Mouse (Mus musculus) macrophage (primary cell): ENCODE measurements around the gene Slain2. TPM values are rescaled to one million over a fixed set of nuclear protein-coding genes. Genes with fewer than 3 reads are reported as not detected.
A peak's percentile ranks its signal among the peaks of the same experiment; 100 is the strongest.
"Not testable (repeated sequence)": the region's sequence is repeated elsewhere in the genome, so short reads cannot be mapped to it uniquely, and the experiment has no call there.

ENCODE experiments used
- H3K27ac ChIP-seq: fragments of 350-480 bp; formaldehyde crosslinking; 2 replicates; pipeline ENCODE4 v1.9.0; 2021
- H3K36me3 ChIP-seq: fragments of 350-480 bp; formaldehyde crosslinking; 2 replicates; pipeline ENCODE4 v1.9.0; 2021; ENCODE audit errors: inconsistent target
- H3K4me3 ChIP-seq: fragments of 350-480 bp; formaldehyde crosslinking; 2 replicates; pipeline ENCODE4 v1.9.0; 2021; ENCODE audit errors: inconsistent target
- H3K79me2 ChIP-seq: fragments of 350-480 bp; formaldehyde crosslinking; 2 replicates; pipeline ENCODE4 v1.9.0; 2021; ENCODE audit errors: inconsistent target
- WGBS: methylation state at CpG from one replicate; pipeline ENCODE4 v1.1.7; 2026; ENCODE audit warnings: inconsistent platforms; ENCODE audit not compliant: missing documents; 5-methylcytosine and 5-hydroxymethylcytosine counted together
- polyA plus RNA-seq: library from polyadenylated mRNA; stranded (reverse); fragments of 250-400 nt; gene quantifications from 3 replicates; pipeline ENCODE4 v1.2.4, GENCODE M21; 2018; ENCODE audit warnings: inconsistent platforms

Gene Slain2
- polyA plus RNA-seq, 1 experiment from 2014 or later, result 48.1 TPM

- no peak overlapping the region for H3K27ac ChIP-seq
- H3K4me3 ChIP-seq, result no peak overlapping the region
- no peaks in the 10 kb centered on the region for H3K36me3 ChIP-seq
- peaks cover 6% of the 10 kb centered on the region for H3K79me2 ChIP-seq
- WGBS, result no CpG with 5 or more reads among the region's 1 CpGs
Observed at GRCm38 (mm10) chr5:72910373-72910772, 3.7 kb upstream of the Slain2 start.

DNA sequence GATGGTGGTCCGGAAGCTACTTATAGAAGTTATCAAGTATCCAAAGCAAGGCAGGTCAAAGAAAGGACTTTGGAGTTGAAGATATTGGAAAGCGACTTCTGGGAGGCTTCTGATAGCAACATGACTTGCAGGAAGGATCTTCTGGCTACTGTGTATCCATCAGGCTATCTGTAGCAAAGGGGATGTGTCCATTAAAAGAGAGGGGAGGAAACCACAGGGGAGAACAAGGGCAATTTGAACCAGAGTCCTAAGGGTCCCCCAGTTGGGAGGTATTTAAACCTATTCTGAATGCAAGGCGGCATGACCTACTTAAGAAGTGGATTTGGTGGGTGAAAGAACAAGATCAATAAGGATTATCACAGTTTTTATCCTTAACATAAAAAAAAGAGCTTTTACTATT is 2.8 kb upstream of the Slain2 start:
- H3K36me3 ChIP-seq, result no peaks in the 10 kb centered on the region
- no peak overlapping the region for H3K27ac ChIP-seq
- H3K4me3 ChIP-seq, result no peak overlapping the region
- WGBS, result 93% methylated on average over 3 of the region's 3 CpGs
- H3K79me2 ChIP-seq, result peaks cover 15% of the 10 kb centered on the region

- WGBS, result under 1% methylated on average over 48 of the region's 66 CpGs
- peak overlapping the region; percentile 32; the same call in 1 of the 2 replicates for H3K27ac ChIP-seq
- peaks cover 51% of the 10 kb centered on the region for H3K79me2 ChIP-seq
- H3K4me3 ChIP-seq, result peak overlapping the region; percentile 80
- H3K36me3 ChIP-seq, result no peaks in the 10 kb centered on the region
Observed at GRCm38 (mm10) chr5:72914633-72915561, 793 bp downstream of the Slain2 start.

DNA sequence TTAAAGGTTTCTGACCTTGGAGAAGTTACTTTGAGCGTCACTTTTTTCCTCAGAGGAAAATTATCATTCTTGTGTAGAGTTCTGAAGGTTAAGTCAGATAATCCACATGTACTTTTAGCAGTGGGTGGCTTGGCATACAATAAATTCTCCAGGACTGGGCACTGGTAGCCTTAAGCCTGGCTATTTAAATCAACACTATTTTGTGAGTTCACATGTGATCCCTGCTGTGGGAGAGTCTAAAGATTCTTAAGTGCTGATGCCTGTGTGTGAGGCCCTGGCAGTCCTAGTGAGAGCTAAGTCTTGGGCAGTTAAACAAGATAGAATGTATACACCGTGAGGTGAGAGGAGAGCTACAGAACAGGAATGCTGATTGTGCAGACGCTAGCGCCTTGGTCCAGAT is 1.9 kb downstream of the Slain2 start:
- H3K36me3 ChIP-seq, result no peaks in the 10 kb centered on the region
- WGBS, result 76% methylated on average over 4 of the region's 4 CpGs
- H3K27ac ChIP-seq, result no peak overlapping the region
- peak overlapping the region; percentile 80 for H3K4me3 ChIP-seq
- peaks cover 63% of the 10 kb centered on the region for H3K79me2 ChIP-seq

- H3K27ac ChIP-seq, result no peak overlapping the region
- 10% methylated on average over 1 of the region's 1 CpGs for WGBS
- H3K79me2 ChIP-seq, result peaks cover 71% of the 10 kb centered on the region
- H3K36me3 ChIP-seq, result no peaks in the 10 kb centered on the region
- no peak overlapping the region for H3K4me3 ChIP-seq
Observed at GRCm38 (mm10) chr5:72916851-72917250, 2.7 kb downstream of the Slain2 start.

DNA sequence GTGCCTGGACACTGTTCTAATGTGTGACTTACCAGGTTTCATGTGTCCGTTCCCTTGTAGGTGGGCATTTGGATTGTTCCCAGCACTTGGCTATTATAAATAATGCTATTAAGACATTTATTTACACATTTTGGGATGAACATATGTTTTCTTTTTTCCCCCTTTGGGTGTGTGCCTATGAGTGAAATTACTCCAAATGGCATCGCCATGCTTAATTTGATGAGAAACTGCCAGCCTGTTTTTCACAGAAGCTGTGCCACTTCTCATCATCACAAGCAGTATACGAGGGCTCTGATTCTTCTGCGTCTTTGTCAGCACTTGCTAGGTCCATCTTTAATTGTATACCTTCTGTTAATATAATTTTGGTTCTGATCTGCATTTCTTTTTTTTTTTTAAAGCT is 6.3 kb downstream of the Slain2 start:
- H3K79me2 ChIP-seq, result peaks cover 100% of the 10 kb centered on the region
- no peak overlapping the region for H3K4me3 ChIP-seq
- no peaks in the 10 kb centered on the region for H3K36me3 ChIP-seq
- WGBS, result 100% methylated on average over 4 of the region's 4 CpGs
- H3K27ac ChIP-seq, result no peak overlapping the region

GRCm38 (mm10) chr5:72921171-72921570 is 7.1 kb downstream of the Slain2 start:
- WGBS, result 97% methylated on average over 8 of the region's 8 CpGs
- Histone ChIP-seq H3K36me3 (no peaks in the 10 kb centered on the region), H3K79me2 (peaks cover 100% of the 10 kb centered on the region), H3K4me3 (no peak overlapping the region), H3K27ac (no peak overlapping the region)

DNA sequence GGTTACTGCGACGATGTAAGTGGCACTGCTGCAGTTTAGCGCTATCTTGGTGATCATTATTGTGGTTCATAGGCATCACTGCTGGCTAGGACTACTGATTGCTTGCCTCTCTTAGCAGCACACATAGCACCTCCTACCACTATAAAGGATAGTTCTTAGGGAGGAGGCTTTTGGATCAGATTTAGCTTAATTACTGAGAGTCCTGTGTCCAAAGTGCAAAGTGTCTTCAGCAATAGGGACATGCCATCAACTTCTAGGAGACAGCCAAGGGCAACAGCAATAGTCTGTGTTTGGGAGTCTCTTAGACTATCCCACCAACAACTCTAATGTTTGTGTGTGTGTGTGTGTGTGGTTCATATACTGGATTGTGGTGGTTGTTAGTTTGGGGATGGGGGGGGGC is 8.7 kb downstream of the Slain2 start:
- peaks cover 100% of the 10 kb centered on the region for H3K79me2 ChIP-seq
- H3K4me3 ChIP-seq, result no peak overlapping the region
- no peak overlapping the region for H3K27ac ChIP-seq
- WGBS, result 88% methylated on average over 3 of the region's 3 CpGs
- H3K36me3 ChIP-seq, result no peaks in the 10 kb centered on the region

GRCm38 (mm10) chr5:72927074-72927473 is 13.0 kb downstream of the Slain2 start:
- Histone ChIP-seq H3K4me3 (no peak overlapping the region), H3K79me2 (peaks cover 100% of the 10 kb centered on the region), H3K27ac (no peak overlapping the region), H3K36me3 (no peaks in the 10 kb centered on the region)

GRCm38 (mm10) chr5:72933026-72933675 is 19.0 kb downstream of the Slain2 start:
- H3K79me2 ChIP-seq, result peaks cover 65% of the 10 kb centered on the region
- no peaks in the 10 kb centered on the region for H3K36me3 ChIP-seq
- WGBS, result 96% methylated on average over 17 of the region's 17 CpGs
- no peak overlapping the region for H3K4me3 ChIP-seq
- no peak overlapping the region for H3K27ac ChIP-seq

DNA sequence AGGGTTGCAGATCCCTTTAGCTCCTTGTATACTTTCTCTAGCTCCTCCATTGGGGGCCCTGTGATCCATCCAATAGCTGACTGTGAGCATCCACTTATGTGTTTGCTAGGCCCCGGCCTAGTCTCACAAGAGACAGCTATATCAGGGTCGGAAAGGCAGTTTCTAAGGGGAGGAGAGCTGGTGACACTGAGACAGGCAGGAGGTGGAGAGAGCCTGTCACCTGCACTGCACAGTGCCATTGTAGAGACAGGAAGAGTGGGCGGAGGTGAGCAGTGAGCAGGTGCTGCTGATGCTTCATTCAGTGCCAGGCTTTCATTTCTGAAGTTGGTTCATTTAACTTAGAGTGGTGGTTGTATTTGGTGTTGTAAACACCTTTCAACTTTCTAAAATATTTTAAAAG is 24.3 kb downstream of the Slain2 start:
- H3K79me2 ChIP-seq, result peaks cover 59% of the 10 kb centered on the region; the same call in 1 of the 2 replicates
- H3K36me3 ChIP-seq, H3K27ac ChIP-seq, H3K4me3 ChIP-seq: not testable (repeated sequence)
- WGBS, result 96% methylated on average over 3 of the region's 3 CpGs

DNA sequence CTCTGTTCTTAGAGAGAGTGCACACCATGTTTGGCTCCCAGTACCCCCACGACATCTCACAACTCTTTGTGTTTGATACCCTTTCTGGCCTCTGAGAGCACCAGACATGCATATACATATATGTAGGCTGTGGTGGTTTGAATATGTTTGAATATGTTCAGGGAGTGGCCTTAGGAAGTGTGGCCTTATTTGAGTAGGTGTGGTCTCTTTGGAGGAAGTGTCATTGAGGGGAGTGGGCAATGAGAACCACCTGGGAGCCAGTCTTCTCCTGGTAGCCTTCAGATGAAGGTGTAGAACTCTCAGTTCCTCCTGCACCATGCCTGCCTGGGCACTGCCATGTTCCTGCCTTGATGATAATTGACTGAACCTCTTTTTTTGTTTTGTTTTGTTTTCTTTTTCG is 25.2 kb downstream of the Slain2 start:
- Histone ChIP-seq H3K79me2 (peaks cover 60% of the 10 kb centered on the region; the same call in 1 of the 2 replicates), H3K4me3 (no peak overlapping the region), H3K36me3 (no peaks in the 10 kb centered on the region), H3K27ac (no peak overlapping the region)
- WGBS, result 93% methylated on average over 1 of the region's 2 CpGs

DNA sequence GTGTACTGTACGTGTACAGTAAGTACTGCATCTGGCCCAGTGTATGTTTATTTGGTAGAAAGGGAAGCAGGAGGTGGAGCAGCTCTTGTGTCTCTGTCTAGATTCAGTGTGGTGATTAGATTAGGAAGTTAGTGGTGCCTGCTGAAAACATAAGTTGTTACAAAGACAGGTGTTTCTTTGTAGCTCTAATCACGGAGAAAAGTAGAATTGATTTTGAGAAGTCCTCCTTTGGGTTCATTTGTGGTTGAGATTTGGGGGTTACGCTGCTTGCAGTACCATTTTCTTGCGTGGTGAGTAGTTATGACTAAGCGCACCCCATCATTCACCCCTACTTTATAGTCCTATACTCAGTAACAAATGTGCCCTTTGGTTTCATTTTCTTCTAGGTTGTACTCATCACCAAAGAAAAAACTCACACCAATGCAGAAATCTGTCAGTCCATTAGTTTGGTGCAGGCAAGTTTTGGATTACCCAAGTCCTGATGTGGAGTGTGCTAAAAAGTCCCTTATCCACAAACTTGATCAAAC is 26.9 kb downstream of the Slain2 start:
- H3K79me2 ChIP-seq, result peaks cover 66% of the 10 kb centered on the region; the same call in 1 of the 2 replicates
- no peak overlapping the region for H3K4me3 ChIP-seq
- no peaks in the 10 kb centered on the region for H3K36me3 ChIP-seq
- WGBS, result 58% methylated on average over 5 of the region's 5 CpGs
- H3K27ac ChIP-seq, result no peak overlapping the region

DNA sequence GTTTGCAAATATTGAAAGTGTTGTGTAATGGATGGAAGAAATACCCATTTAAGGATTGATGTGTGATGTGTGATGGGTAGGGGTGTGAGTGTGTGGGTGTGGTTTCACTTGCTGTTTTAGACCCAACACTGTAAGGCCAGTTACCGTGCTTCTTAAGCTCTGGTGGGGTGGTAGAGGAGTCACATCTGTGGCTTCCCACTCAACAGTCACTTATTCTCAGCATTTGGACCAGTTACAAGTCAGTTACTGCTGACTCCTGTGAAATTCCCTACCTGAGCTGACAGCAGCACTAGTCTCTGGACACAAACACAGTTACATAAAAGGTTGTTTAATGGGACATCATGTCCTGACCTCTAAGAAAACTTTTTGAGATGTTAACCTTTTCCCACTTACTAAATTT is 34.0 kb downstream of the Slain2 start:
- 100% methylated on average over 1 of the region's 1 CpGs for WGBS
- no peak overlapping the region for H3K27ac ChIP-seq
- H3K4me3 ChIP-seq, result no peak overlapping the region
- H3K79me2 ChIP-seq, result peaks cover 52% of the 10 kb centered on the region
- H3K36me3 ChIP-seq, result no peaks in the 10 kb centered on the region

- 53% methylated on average over 2 of the region's 2 CpGs for WGBS
- Histone ChIP-seq H3K27ac (no peak overlapping the region), H3K4me3 (no peak overlapping the region)
Observed at GRCm38 (mm10) chr5:72950252-72950651, 36.1 kb downstream of the Slain2 start.

More at GRCm38 (mm10) chr5:72950252-72950651, 36.1 kb downstream of the Slain2 start:
- Histone ChIP-seq H3K79me2 (peaks cover 62% of the 10 kb centered on the region), H3K36me3 (no peaks in the 10 kb centered on the region)
